Mouse (Mus musculus) splenic B cell, adult 2 months (primary cell): ENCODE results near the gene Atp6v1fnb.

Source experiments
- DNase-seq: peaks from one replicate; pipeline ENCODE4 v3.0.0-alpha.2; 2011; ENCODE audit warnings: low read depth, low spot score
- H3K27me3 ChIP-seq: 2 replicates; pipeline ENCODE4 v1.6.1; 2012; ENCODE audit warnings: mild to moderate bottlenecking, low read length, moderate library complexity, mixed read lengths; ENCODE audit not compliant: control insufficient read depth, poor library complexity, insufficient read depth, severe bottlenecking
- H3K36me3 ChIP-seq: 2 replicates; pipeline ENCODE4 v1.6.1; 2012; ENCODE audit warnings: mild to moderate bottlenecking, low read length, moderate library complexity, mixed read lengths; ENCODE audit not compliant: control insufficient read depth, poor library complexity, insufficient read depth, severe bottlenecking

The Atp6v1fnb gene

DNA sequence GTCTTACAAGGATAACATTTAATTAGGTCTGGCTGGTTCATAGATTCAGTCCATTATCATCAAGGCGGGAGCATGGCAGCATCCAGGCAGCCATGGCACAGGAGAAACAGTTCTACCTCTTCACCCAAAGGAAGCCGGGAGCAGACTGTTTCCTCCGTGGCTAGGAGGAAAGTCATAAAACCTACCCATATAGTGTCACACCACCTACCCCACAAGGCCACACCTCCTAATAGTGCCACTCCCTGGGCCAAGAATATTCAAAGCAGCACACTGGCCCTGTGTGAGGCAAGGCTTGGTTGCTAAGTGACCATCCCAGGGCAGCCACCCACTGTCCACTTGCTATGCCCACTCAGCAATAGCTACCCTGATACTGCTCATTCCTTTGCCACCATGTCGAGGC, at the start of gene Atp6v1fnb:
Atp6v1fnb (plus strand) TSS at position 301 of the 400 bp plus-strand sequence.
- H3K27me3 ChIP-seq = no peaks in the 10 kb centered on the region
- no peak for DNase-seq
- H3K36me3 ChIP-seq = peaks cover 3% of the 10 kb centered on the region; the same call in 1 of the 2 replicates

DNA sequence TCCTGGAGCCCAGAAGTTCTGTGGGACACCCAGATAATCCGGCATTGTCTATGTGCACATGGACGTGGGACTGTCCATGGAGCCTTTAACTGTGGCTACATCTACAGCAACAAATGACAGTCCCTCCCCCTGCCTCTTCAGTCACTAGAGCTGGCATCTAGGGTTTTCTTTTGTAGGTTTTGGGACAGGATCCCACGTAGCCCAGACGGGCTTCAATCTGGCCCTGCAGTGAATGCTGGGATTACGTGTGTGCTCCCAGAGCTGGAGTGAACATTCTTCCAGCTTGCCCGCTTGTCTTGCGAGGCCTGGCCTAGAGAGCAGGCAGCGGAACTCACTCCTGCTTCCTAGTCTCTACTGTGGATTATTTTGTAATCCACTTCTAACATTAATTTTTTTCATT, 46.1 kb upstream of the Atp6v1fnb start:
- Histone ChIP-seq H3K36me3 (no peaks in the 10 kb centered on the region), H3K27me3 (no peaks in the 10 kb centered on the region)
- no peak for DNase-seq

DNA sequence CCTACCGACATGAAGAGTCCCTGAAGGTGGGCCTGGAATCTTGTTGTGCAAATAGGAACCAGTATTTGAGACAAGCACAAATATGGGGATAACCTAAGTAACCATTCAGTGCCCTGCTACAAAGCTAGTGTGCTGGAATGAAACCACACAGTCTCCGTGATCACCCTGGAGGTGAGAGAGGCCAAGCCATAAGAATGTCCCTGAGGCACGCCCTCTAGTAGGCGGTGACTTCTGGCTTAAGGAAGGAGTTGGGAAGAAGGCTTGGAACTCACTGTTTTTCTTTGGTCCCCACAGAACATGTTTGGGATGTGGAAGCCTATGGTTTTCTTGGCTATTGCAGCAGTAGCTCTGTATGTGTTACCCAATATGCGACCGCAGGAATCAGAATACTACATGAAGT, 44.9 kb upstream of the Atp6v1fnb start:
- no peaks in the 10 kb centered on the region for H3K27me3 ChIP-seq
- no peak for DNase-seq

DNA sequence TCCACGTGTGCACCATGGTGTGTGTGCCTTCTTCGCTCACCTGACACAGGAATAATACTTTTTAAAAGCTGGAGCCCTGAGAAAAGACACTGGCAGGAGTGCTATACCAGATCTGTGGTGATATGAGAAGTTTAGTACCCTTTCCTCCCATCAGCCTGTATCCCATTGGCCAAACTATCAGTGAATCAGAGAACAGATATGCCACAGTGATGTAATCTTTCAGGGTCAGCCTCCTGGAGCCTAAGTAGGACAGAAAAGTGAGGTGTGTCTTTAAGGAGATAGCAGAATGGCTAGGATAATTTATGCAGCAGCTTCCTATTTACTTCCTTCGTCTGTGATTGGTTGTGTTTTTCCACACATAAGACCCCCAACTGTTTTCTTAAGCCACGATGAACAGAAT, 43.1 kb upstream of the Atp6v1fnb start:
- no peak for DNase-seq
- H3K36me3 ChIP-seq = no peaks in the 10 kb centered on the region
- H3K27me3 ChIP-seq = no peaks in the 10 kb centered on the region

More for the DNA sequence above, 44.9 kb upstream of the Atp6v1fnb start:
- H3K36me3 ChIP-seq = no peaks in the 10 kb centered on the region

DNA sequence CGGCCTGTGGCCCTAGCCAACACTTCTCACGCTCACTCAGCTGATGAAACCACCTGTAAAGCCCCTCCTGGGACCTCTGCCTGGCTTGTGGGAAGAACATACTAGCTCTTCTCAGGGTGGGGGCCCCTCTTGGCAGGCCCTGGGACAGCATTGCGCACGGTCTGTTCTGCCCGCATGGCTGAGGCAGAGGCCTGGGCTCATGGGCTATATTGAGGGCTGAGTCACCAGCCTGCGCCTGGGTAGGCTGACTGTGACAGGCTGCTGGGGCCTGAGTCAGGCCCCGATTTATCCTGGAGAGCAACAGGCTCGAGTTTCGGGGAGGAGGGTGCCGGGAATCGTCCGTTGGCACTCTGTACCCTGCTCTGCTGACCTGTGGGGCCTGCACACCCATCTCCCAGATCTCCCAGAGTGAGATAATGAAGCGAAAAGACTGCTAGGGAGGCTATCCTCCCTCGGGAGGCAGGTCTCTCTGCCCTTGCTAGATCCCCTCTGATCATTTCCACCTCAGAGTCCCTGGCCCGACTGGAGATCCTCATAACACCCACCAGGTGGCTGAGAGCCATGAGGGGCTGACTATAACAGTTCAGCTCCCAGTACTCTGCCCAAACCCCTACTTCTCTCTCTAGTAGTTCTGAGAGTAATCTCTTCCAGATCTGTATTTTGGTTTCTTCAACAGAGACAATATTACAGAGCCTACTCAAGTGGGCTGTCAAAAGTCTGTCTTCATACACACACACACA, 40.4 kb upstream of the Atp6v1fnb start:
- no peaks in the 10 kb centered on the region for H3K27me3 ChIP-seq
- DNase-seq = no peak
- H3K36me3 ChIP-seq = no peaks in the 10 kb centered on the region

DNA sequence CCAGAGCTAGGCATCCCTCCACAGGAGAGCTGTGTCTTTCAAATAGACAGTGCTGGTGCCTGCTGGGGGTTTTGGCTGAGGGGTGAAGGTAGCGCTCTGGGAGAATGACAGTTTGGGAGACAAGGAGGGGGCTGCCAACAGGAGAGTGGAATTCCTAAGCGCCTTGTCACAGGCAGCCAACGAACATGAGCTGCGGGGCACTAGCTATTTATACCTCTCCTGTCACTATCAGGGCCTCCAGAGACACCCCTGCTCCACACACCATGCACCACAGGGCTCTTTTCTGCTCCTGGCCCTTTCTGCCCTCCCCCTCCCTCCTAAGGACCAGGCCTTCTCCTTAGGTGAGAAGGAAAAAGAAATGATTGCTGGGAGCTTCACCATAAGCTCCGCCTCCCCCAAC, 39.8 kb upstream of the Atp6v1fnb start:
- Histone ChIP-seq H3K27me3 (no peaks in the 10 kb centered on the region), H3K36me3 (no peaks in the 10 kb centered on the region)
- no peak for DNase-seq

DNA sequence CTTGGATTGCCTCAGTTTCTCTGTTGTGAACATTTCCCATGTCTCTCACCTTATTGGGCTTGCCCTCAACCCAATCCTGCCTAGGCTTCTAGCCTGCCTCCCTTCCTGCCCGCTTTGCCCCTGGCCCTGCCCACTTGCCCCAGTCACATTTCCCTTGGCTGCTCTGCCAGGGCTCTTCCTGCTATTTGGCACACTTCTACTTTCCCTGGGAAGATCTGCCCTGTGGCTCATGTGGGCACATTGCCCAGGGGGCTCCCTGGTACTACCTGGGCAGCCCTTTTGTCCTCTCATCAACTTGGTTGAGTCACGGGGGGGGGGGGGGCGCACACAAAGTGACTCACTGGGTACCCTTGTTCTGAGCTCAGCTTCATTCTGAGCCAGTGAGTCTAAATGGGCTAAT, 39.1 kb upstream of the Atp6v1fnb start:
- H3K27me3 ChIP-seq = no peaks in the 10 kb centered on the region
- no peak for DNase-seq
- H3K36me3 ChIP-seq = no peaks in the 10 kb centered on the region

DNA sequence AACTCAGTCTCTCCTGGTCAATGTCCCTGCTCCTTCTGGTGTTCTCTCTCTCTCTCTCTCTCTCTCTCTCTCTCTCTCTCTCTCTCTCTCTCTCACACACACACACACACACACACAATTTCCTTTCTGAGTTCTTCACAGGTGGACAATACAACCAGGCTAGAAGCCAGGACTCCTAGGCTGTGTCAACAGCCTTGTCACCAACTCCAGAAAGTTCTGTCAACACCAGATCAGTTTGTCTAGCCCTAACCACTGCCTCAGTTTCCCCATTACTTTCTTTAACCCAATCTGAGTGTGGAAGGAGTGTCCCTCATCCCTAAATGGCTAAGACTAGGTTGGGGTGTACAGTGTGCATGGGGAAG, 38.6 kb upstream of the Atp6v1fnb start:
- H3K36me3 ChIP-seq = no peaks in the 10 kb centered on the region
- H3K27me3 ChIP-seq = no peaks in the 10 kb centered on the region
- DNase-seq = no peak

DNA sequence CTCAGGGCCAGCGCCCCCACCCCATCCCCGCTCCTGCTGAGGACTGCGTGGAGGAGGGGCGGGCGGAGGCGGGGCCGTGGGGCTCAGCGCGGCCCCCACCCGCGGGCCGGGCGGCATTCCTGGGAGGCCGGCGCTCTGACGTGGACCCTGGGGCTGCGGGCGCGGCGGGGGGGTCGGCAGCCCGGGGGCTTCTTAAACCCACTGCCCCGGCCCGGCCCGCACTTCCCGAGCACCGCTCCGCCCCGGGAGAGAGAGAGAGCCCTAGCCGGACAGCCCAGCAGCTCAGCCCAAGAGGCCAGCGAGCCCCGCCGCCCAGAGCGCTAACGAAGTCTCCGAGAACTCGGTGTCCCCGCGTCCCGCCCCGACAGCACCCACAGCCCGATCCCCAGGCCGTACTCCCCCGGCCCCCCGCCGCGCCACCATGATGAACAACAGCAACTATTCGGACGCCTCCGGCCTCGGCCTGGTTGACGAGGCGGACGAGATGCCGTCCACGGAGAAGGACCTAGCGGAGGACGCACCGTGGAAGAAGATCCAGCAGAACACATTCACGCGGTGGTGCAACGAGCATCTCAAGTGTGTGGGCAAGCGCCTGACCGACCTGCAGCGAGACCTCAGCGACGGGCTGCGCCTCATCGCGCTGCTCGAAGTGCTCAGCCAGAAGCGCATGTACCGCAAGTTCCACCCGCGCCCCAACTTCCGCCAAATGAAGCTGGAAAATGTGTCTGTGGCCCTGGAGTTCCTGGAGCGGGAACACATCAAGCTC, 38.0 kb upstream of the Atp6v1fnb start, which contains the start of gene Flnc:
Flnc (plus strand) TSS at position 219 of the 766 bp plus-strand sequence.
- H3K36me3 ChIP-seq = no peaks in the 10 kb centered on the region
- no peaks in the 10 kb centered on the region for H3K27me3 ChIP-seq
- peak; percentile 12 for DNase-seq

DNA sequence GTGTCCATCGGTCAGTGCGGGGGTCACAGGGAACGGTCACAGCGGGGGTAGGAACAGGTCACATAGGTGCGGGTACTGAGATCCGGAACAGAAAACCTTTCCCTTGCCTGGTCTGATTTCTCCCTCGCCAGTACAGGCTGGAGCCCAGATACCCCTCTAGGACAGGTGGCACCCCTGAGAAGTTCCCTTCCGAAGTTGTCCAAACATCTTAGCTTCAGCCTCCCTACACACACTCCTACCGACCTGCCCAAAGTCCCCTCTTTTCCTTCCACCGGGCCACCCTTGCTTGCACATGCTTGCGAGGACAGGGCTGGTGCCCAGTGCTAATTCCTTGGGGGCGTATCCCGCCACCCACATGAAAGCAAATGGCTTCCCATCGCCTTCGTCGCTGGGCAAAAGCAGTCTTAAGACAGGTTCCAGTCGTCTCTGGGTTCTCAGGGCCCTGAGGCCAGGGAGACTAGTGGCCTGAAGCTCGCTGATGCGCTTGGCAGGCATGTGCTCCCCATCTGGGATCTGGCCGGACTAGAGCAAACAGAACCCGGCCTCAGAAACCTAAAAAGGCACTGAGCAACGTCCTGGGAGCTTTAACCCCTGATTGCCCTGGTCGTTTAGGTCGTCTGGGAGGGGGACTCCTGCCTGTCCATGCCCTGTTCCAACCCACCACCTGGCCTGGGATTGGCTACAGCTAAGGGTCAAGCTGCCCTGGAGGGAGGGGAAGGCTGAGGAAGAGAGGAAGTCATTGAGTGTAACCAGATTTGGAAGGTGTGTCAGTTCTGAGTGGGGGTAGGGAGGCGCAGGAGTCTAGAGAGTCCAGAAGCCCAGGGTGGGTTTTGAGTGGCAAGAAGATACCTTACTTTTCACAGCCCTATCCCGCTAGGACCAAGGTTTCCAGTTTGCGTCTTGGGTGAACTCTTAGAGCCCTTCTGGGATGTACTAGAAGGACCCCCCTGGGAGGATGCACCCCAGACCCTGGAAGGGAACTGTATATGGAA, 37.1 kb upstream of the Atp6v1fnb start:
- Histone ChIP-seq H3K36me3 (no peaks in the 10 kb centered on the region), H3K27me3 (no peaks in the 10 kb centered on the region)
- no peak for DNase-seq

DNA sequence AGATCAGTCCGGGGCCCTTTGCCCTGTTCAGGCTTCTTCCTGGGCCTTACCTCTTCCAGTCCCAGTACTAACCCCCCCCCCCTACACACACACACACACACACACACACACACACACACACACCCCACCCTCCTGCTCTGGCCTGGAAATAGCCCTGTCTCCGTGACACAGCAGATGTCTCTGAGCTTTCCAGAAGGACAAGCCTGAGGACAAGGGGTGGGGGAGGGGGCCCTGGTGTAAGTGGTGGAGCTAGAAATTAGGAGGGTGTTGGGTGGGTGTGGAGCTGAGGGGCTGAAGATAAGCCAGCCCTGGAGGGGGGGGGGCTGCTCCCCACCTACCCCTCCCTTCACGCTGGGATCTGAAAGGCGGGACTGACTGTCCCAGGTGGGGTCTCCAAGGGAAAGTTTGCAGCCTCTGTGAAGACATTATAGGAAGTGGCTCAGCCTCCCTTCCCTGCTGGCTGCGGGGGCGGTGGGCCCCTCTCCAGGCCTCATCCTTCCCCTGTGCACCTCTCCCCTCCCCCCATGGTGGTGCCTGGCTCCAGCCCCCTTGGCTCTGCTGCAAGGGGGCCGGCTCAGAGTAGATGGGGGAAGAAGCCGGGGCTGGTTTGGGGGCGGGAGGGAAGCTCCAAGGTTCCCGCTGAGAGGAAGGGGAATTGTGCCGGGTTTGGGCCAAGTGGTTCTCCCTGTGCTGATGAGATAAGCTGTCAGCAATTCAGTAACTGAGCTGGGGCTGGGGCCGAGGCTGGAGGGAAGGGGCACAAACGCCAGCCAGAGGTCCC, 36.1 kb upstream of the Atp6v1fnb start:
- Histone ChIP-seq H3K27me3 (no peaks in the 10 kb centered on the region), H3K36me3 (no peaks in the 10 kb centered on the region)
- DNase-seq = no peak

DNA sequence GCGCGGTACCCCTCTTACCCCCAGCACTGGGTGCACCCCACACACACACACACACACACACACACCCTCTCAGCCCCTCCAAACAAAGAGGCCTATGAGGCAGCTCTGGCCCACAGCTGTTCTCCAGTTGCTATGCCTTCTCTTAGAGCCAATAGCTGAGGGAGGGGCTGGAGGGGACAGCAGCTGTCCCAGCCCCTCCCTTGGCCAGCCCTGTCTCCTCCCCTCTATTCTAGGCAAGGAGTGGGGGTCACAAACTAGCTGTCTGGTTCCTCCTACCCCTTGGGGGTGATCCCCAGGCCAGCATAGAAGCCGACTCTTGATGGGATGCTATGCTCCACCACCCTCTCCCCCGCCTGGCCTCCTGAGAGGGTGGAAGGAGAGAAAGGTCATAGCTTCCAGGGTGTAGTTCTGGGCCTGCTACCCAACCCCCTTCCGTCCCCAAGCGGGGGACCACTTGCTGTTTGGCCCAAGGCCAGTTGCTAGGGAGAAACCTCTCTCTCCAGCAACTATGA, 35.2 kb upstream of the Atp6v1fnb start:
- Histone ChIP-seq H3K36me3 (no peaks in the 10 kb centered on the region), H3K27me3 (no peaks in the 10 kb centered on the region; the same call in 1 of the 2 replicates)
- no peak for DNase-seq

DNA sequence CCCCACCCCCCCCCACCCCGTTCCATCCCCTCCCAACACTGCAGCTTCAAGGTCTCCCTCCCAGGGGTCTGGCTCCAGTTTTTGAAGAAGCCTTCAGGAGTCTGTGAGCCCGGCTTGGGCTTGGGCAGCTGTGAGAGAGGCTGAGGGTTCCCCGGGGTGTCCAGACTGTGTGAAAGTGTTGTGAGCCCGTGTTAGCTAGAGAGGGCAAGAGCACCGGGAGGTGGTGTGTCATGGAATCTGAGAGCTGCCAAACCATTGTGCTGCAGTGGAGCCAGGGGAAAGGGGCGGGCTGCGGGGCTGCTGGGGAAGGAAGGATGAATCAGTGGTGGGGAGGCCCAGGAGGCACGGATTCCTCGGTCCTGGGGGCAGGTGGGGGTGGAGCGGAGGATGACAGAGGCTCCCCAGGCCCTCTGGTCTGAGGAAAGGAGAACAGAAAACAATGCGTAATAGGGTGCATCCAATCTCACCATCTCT, 34.7 kb upstream of the Atp6v1fnb start:
- no peak for DNase-seq
- Histone ChIP-seq H3K36me3 (no peaks in the 10 kb centered on the region), H3K27me3 (no peaks in the 10 kb centered on the region; the same call in 1 of the 2 replicates)

DNA sequence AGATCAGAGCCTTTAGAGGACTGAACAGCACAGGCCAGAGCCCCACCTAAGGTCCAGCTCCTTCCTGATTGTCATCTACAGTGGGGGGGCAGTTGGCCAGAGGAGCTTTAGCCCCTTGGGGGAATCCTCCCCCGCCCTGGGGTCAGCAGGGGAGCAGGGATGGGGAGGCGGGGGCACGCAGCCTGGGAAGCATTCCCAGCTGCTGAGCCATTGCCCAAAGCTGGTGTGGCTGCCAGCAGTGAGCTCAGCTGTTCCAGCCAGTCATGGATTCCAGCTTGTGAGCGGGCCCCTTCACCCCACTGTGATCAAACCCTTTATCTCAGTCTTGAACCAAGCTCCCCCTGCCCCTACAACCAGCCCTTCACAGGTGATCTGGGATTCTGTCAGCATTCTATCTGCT, 32.0 kb upstream of the Atp6v1fnb start:
- no peaks in the 10 kb centered on the region for H3K36me3 ChIP-seq
- DNase-seq = no peak
- H3K27me3 ChIP-seq = no peaks in the 10 kb centered on the region; the same call in 1 of the 2 replicates
